Mouse (Mus musculus) lung, embryonic 16.5 days (tissue): ENCODE measurements around the gene Cobl. TPM values are rescaled to one million over a fixed set of nuclear protein-coding genes. Genes with fewer than 3 reads are reported as not detected.

Experiments
- ATAC-seq: fragments of 200-750 bp; cut with Nextera tagmentation; 2 replicates; pipeline ENCODE4 v1.8.0; 2017; ENCODE audit warnings: low read depth, mild to moderate bottlenecking, moderate library complexity
- H3K27ac ChIP-seq: fragments of 300-500 bp; sonication (generic); 2 replicates; pipeline ENCODE4 v1.5.1; 2014; ENCODE audit warnings: mild to moderate bottlenecking, control low read depth, low read length
- H3K27me3 ChIP-seq: fragments of 300-500 bp; sonication (generic); 2 replicates; pipeline ENCODE4 v1.6.1; 2014; ENCODE audit warnings: low read depth, low read length, mixed read lengths; ENCODE audit not compliant: control insufficient read depth, insufficient read depth
- H3K36me3 ChIP-seq: fragments of 300-500 bp; sonication (generic); 2 replicates; pipeline ENCODE4 v1.6.1; 2014; ENCODE audit warnings: low read length; ENCODE audit not compliant: control insufficient read depth, insufficient read depth
- H3K4me1 ChIP-seq: fragments of 300-500 bp; sonication (generic); replicated peaks from 2 replicates; pipeline ENCODE4 v1.6.1; 2014; ENCODE audit warnings: low read length, mixed read lengths; ENCODE audit not compliant: control insufficient read depth, insufficient read depth
- H3K4me2 ChIP-seq: fragments of 300-500 bp; sonication (generic); 2 replicates; pipeline ENCODE4 v1.6.1; 2014; ENCODE audit warnings: low read depth, low read length, control low read depth
- H3K4me3 ChIP-seq: fragments of 300-500 bp; sonication (generic); 2 replicates; pipeline ENCODE4 v1.5.1; 2014; ENCODE audit warnings: mild to moderate bottlenecking, low read length, control low read depth
- H3K9ac ChIP-seq: fragments of 300-500 bp; sonication (generic); 2 replicates; pipeline ENCODE4 v1.6.1; 2014; ENCODE audit warnings: low read length, control low read depth
- H3K9me3 ChIP-seq: fragments of 300-500 bp; sonication (generic); 2 replicates; pipeline ENCODE4 v1.6.1; 2016; ENCODE audit warnings: low read length; ENCODE audit not compliant: control insufficient read depth
- WGBS: fragments of 180-500 bp; shearing (Covaris S2); extraction: QIAGEN DNeasy Blood & Tissue Kit; methylation state at CpG from one replicate; pipeline ENCODE4 v1.1.7; 2014; 5-methylcytosine and 5-hydroxymethylcytosine counted together
- polyA plus RNA-seq: library from polyadenylated mRNA; unstranded; fragments of >200 nt; fragmentation: Nextera tagmentation; extraction: Ambion mirVana; gene quantifications from 2 replicates; pipeline ENCODE4 v1.2.1, GENCODE M21; 2015

Gene Cobl
- polyA plus RNA-seq, 1 experiment from 2014 or later = 12.4 TPM

DNA sequence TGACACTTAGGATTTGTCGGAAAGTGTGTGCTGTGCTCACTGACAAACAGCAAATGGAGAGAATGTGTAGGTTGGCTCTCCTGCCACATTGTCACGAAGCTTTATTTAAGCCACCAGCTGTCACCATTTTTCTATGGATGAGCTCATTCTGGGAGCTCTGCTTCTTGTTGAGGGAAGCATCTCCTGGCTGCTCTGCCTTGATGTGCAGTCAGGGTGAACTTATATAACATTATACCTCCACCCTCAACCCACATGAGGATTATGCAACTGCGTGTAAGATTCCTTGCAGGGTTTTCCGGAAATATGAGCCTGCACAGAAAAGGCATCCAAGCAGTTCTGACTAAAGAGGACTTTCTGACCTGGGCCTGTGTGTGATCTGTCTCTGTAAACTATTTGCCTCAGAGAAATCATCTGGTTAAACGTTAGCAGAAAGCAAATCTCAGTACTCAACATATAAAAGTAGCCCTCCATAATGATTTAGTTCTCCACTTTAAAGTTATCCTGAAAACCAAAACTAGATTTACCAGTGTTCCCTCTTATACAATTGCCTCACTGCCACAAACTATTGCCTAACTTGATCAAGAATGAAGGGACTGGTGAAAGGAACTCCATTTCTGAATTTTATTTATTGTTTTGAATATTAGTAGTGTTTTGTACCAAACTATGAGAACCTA is 9.0 kb upstream of the Cobl start:
- 0 out of 2 replicates have a peak, but pooled peaks have one; percentile 26 for ATAC-seq
- Histone ChIP-seq H3K9me3 (no peaks in the 10 kb centered on the region), H3K27ac (no peak overlapping the region), H3K4me2 (no peak overlapping the region), H3K36me3 (no peaks in the 10 kb centered on the region), H3K4me3 (no peak overlapping the region), H3K27me3 (no peaks in the 10 kb centered on the region), H3K9ac (no peak overlapping the region), H3K4me1 (0 out of 2 replicates have a peak, but pooled peaks cover 2% of the 10 kb centered on the region)
- 29% methylated on average over 5 of the region's 5 CpGs for WGBS

DNA sequence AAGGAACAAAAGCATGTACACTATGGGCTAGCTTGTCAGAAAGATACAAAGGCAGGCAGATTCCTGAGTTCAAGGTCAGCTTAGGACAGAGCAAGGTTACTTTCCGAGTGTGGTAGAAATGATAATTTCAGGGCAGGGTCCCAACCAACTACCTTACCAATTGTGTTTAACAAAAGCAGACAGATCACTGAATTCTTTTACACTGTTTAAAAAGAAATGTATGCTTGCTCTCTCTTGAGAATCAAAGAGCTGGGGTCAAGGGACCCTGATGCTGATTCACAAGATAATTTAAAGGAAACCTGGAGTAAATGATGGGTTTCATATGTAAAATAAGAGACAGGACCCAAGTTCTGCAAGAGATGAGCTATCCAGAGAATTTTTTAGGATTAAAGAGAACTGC is 4.9 kb upstream of the Cobl start:
- Histone ChIP-seq H3K27ac (no peak overlapping the region), H3K4me1 (0 out of 2 replicates have a peak, but pooled peaks cover 9% of the 10 kb centered on the region), H3K36me3 (no peaks in the 10 kb centered on the region), H3K4me3 (no peak overlapping the region), H3K4me2 (no peak overlapping the region), H3K27me3 (peaks cover 6% of the 10 kb centered on the region; the same call in 1 of the 2 replicates), H3K9ac (no peak overlapping the region), H3K9me3 (no peaks in the 10 kb centered on the region)
- 66% methylated on average over 1 of the region's 1 CpGs for WGBS
- ATAC-seq = no peak

DNA sequence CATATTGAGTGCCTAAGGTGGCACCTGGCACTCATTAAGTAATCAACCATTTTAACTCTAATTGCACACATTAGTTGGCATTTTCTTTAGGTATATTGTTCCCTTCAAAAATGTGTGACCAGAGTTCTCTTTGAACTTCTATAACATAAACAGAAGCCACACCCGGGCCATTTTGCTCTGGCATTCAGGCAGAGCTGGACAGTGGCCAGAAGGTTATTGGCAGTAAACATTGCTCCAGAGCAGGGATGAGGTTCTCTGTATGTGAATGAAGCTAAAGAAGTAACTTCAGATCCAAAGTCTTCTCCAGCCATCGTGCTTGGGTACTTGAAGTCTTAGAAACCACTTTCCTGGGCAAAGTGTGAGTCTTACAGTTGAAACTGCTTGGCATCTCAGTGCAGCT is 3.9 kb upstream of the Cobl start:
- H3K36me3 ChIP-seq = no peaks in the 10 kb centered on the region
- no peak overlapping the region for H3K4me3 ChIP-seq
- no peak overlapping the region for H3K9ac ChIP-seq
- no peaks in the 10 kb centered on the region for H3K9me3 ChIP-seq
- H3K27ac ChIP-seq = no peak overlapping the region
- WGBS = 36% methylated on average over 2 of the region's 2 CpGs
- no peak overlapping the region for H3K4me2 ChIP-seq
- no peak for ATAC-seq
- peaks cover 6% of the 10 kb centered on the region; the same call in 1 of the 2 replicates for H3K27me3 ChIP-seq
- H3K4me1 ChIP-seq = 0 out of 2 replicates have a peak, but pooled peaks cover 7% of the 10 kb centered on the region

DNA sequence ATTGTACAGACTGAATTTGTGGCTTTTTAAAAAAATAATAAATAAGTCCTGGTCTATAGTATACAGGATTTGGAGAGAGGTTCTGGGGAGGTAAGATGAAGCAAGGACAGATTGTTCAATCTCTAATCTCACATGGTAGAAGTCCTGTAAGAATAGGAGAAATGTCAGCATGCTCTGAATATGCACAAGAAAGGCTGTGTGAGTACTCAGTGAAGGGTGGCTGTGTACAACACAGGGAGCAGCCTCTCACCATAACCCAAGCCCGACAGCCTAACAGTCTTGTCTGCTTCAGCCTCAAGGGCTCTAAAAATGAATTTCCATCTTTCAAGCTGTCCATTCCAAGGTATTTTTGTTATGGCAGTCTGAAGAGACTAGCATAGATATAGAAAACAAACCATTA is 3.1 kb upstream of the Cobl start:
- no peak overlapping the region for H3K4me3 ChIP-seq
- H3K9ac ChIP-seq = no peak overlapping the region
- no peak overlapping the region for H3K4me2 ChIP-seq
- 84% methylated on average over 1 of the region's 1 CpGs for WGBS
- H3K36me3 ChIP-seq = no peaks in the 10 kb centered on the region
- H3K27ac ChIP-seq = no peak overlapping the region
- peaks cover 6% of the 10 kb centered on the region; the same call in 1 of the 2 replicates for H3K27me3 ChIP-seq
- no peaks in the 10 kb centered on the region for H3K9me3 ChIP-seq
- H3K4me1 ChIP-seq = 0 out of 2 replicates have a peak, but pooled peaks cover 7% of the 10 kb centered on the region
- ATAC-seq = no peak

DNA sequence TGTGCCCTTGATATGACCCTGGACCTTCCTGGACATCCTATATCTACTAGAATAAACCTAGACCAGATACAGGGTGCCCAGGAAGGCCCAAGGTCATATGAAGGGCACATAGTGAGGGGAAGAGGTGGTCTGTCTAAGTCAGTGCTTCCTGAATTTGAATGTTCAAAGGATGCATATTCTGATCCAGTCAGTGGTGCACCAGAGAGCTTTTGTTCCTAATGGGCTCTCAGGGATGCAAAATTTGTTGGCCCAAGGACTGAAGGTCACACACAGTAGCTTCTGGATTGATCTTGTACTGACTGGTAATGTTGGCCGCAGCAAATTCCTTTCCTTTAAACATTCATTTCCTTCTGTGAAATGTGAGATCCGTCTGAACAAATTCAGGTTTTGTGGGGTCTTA is 2.5 kb upstream of the Cobl start:
- Histone ChIP-seq H3K36me3 (no peaks in the 10 kb centered on the region), H3K4me1 (0 out of 2 replicates have a peak, but pooled peaks cover 7% of the 10 kb centered on the region)
- ATAC-seq = no peak

DNA sequence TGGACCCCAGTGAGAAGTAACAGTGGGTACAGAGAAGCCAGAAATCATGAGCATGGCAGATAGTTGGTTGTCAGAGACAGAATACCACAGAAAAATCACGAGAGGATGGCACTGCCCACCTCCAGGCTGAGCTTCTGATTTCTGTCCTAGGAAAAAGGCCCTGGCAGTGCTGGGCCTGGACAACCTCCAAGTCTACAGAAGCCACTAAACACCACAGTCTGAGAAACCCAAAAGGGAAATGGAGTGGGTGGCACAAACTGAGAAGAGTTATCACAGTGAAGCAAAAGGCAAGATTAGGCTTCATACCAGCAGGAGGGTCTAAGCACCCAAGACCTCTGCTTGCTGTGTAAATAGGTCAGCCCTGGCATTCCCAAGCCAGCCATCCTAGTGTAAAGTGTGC is 1.8 kb upstream of the Cobl start:
- H3K27ac ChIP-seq = no peak overlapping the region
- no peak overlapping the region for H3K9ac ChIP-seq
- WGBS = 70% methylated on average over 1 of the region's 1 CpGs
- H3K4me1 ChIP-seq = 0 out of 2 replicates have a peak, but pooled peaks cover 7% of the 10 kb centered on the region
- no peaks in the 10 kb centered on the region for H3K36me3 ChIP-seq
- no peak overlapping the region for H3K4me2 ChIP-seq
- no peak for ATAC-seq
- no peaks in the 10 kb centered on the region for H3K9me3 ChIP-seq
- peaks cover 6% of the 10 kb centered on the region; the same call in 1 of the 2 replicates for H3K27me3 ChIP-seq
- no peak overlapping the region for H3K4me3 ChIP-seq

More for the DNA sequence above, 2.5 kb upstream of the Cobl start:
- Histone ChIP-seq H3K4me2 (no peak overlapping the region), H3K9me3 (no peaks in the 10 kb centered on the region), H3K27ac (no peak overlapping the region), H3K4me3 (no peak overlapping the region), H3K27me3 (peaks cover 6% of the 10 kb centered on the region; the same call in 1 of the 2 replicates), H3K9ac (no peak overlapping the region)
- WGBS = 69% methylated on average over 2 of the region's 2 CpGs

DNA sequence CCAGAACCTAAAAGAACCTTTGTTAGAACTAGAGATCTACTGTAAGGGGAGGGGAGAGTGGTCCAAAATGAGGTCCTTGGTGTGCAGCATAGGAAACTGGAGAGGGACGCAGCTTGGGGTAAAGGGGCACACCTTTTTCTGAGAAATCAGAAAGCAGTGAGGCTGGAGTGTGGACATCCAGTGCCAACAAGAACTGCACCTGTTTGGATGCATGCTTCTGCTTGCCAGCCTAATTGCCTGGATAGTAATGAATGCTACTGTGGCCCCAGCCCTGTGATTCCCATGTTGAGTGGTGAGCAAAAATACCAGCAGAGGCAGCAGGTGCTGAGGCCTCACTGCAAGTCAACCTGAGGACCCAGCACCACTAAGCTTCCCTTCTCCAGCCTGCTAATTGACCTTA is 469 bp upstream of the Cobl start:
- H3K4me3 ChIP-seq = peak overlapping the region; percentile 73
- 43% methylated on average over 1 of the region's 1 CpGs for WGBS
- H3K27me3 ChIP-seq = peaks cover 6% of the 10 kb centered on the region; the same call in 1 of the 2 replicates
- 0 out of 2 replicates have a peak, but pooled peaks cover 7% of the 10 kb centered on the region for H3K4me1 ChIP-seq
- H3K4me2 ChIP-seq = peak overlapping the region; percentile 92
- H3K36me3 ChIP-seq = no peaks in the 10 kb centered on the region
- peak overlapping the region; percentile 80 for H3K27ac ChIP-seq
- ATAC-seq = peak; percentile 24; the same call in 1 of the 2 replicates
- H3K9ac ChIP-seq = peak overlapping the region; percentile 77
- no peaks in the 10 kb centered on the region for H3K9me3 ChIP-seq

DNA sequence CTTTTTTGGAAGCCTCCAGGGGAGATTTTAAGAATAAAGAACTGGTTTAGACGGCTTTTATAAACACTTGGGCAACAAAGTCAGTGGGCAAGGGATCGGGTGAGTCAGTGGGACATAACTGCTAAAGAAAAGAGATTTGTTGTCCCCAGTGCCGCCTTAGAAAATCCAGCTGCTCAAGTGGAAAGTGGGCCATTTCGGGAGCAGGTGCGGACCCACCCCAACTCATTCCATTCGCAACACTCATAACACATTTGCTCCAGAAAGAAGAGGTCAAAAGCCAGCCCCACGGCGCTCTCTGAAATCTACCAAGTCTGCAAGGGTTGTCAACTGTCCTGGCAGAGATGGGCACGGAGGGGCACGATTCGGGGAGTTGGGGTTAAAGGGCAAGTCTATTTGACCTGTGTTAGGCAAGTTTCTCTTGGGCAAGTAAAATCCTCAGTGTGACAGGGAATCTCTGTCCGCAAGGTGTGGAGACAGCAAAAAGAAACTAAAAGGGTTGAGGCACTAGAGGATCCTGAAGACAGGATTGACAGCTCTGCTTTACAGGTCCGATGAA is 1.1 kb downstream of the Cobl start:
- peaks cover 6% of the 10 kb centered on the region; the same call in 1 of the 2 replicates for H3K27me3 ChIP-seq
- WGBS = 21% methylated on average over 13 of the region's 13 CpGs
- peak overlapping the region; percentile 80; the same call in 1 of the 2 replicates for H3K27ac ChIP-seq
- H3K4me1 ChIP-seq = 0 out of 2 replicates have a peak, but pooled peaks cover 7% of the 10 kb centered on the region
- no peak for ATAC-seq
- peak overlapping the region; percentile 73 for H3K4me3 ChIP-seq
- peak overlapping the region; percentile 92 for H3K4me2 ChIP-seq
- no peaks in the 10 kb centered on the region for H3K9me3 ChIP-seq
- H3K36me3 ChIP-seq = no peaks in the 10 kb centered on the region
- H3K9ac ChIP-seq = peak overlapping the region; percentile 77

DNA sequence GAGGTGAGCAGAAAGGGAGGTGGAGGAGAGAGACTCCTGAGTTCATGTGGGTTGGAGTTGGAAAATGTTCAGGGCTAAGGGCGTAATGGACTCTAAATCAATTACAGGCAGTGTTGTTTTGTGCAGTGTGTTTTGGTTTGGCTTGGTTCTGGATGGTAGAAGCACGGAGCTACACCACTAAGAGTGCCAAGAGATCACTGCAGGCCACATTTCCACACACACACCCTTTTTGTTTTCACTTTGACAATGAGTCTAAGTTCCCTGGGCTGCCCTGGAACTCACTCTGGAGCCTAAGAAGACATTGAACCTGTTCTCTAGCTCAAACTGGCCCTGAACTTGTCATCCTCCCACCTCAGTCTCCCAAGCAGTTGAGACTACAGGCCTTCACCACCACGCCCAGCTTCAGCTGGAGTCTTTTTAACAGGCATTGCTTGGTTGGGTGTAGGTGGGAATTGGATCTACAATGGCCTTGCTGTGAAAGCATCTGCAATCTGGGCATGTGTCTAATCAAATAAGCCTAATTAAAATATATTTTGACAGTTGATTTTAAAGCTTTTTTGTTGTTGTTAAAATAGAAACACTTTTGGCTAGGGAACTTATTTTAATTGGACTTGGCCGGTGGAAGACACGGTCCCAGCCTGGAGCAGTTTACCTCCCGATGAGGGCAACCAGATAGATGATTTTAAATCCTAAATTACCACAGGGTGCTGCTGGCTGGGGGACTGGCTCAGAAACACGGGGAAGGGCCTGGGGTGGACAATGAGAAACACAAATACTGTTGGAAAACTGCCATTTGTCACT is 4.8 kb downstream of the Cobl start:
- Histone ChIP-seq H3K9me3 (no peaks in the 10 kb centered on the region), H3K27ac (no peak overlapping the region), H3K4me1 (0 out of 2 replicates have a peak, but pooled peaks cover under 1% of the 10 kb centered on the region), H3K27me3 (peaks cover 2% of the 10 kb centered on the region; the same call in 1 of the 2 replicates), H3K4me2 (no peak overlapping the region), H3K9ac (no peak overlapping the region), H3K36me3 (no peaks in the 10 kb centered on the region), H3K4me3 (no peak overlapping the region)
- 64% methylated on average over 7 of the region's 7 CpGs for WGBS
- ATAC-seq = no peak
